Mouse (Mus musculus) liver, embryonic 13.5 days (tissue): Measurements from ENCODE around the gene Fads2. TPM values are rescaled to one million over a fixed set of nuclear protein-coding genes. Genes with fewer than 3 reads are reported as not detected.
A peak's percentile ranks its signal among the peaks of the same experiment; 100 is the strongest.

Source experiments
- ATAC-seq: fragments of 200-750 bp; cut with Nextera tagmentation; 2 replicates; pipeline ENCODE4 v1.8.0; 2017; ENCODE audit warnings: low read depth, mild to moderate bottlenecking, moderate number of reproducible peaks, moderate library complexity
- DNase-seq: peaks from one replicate; pipeline ENCODE4 v3.0.0; 2022
- H3K27ac ChIP-seq: fragments of 300-500 bp; sonication (generic); 2 replicates; pipeline ENCODE4 v1.5.1; 2015; ENCODE audit warnings: moderate library complexity, mild to moderate bottlenecking, inconsistent platforms
- H3K27me3 ChIP-seq: fragments of 300-500 bp; sonication (generic); 2 replicates; pipeline ENCODE4 v1.6.1; 2015; ENCODE audit warnings: mild to moderate bottlenecking, inconsistent platforms
- H3K36me3 ChIP-seq: fragments of 300-500 bp; sonication (generic); 2 replicates; pipeline ENCODE4 v1.6.1; 2015; ENCODE audit warnings: mild to moderate bottlenecking, inconsistent platforms
- H3K4me1 ChIP-seq: fragments of 300-500 bp; sonication (generic); replicated peaks from 2 replicates; pipeline ENCODE4 v1.6.1; 2015; ENCODE audit warnings: inconsistent platforms
- H3K4me2 ChIP-seq: fragments of 300-500 bp; sonication (generic); 2 replicates; pipeline ENCODE4 v1.6.1; 2015; ENCODE audit warnings: inconsistent platforms, mild to moderate bottlenecking, moderate library complexity
- H3K4me3 ChIP-seq: fragments of 300-500 bp; sonication (generic); replicated peaks from 2 replicates; pipeline ENCODE4 v1.5.1; 2015; ENCODE audit warnings: mild to moderate bottlenecking, inconsistent platforms
- H3K9ac ChIP-seq: fragments of 300-500 bp; sonication (generic); 2 replicates; pipeline ENCODE4 v1.6.1; 2015; ENCODE audit warnings: mild to moderate bottlenecking, inconsistent platforms
- H3K9me3 ChIP-seq: fragments of 300-500 bp; sonication (generic); replicated peaks from 2 replicates; pipeline ENCODE4 v1.6.1; 2016; ENCODE audit warnings: inconsistent platforms
- WGBS: fragments of 180-500 bp; shearing (Covaris S2); methylation state at CpG from one replicate; pipeline ENCODE4 v1.1.7; 2015; ENCODE audit not compliant: insufficient replicate concordance; 5-methylcytosine and 5-hydroxymethylcytosine counted together
- polyA plus RNA-seq: library from polyadenylated mRNA; unstranded; fragments of >200 nt; fragmentation: Nextera tagmentation; extraction: Ambion mirVana; gene quantifications from 2 replicates; pipeline ENCODE4 v1.2.1, GENCODE M21; 2015

Fads2 gene
- polyA plus RNA-seq, 1 experiment from 2014 or later, result 66.8 TPM

DNA sequence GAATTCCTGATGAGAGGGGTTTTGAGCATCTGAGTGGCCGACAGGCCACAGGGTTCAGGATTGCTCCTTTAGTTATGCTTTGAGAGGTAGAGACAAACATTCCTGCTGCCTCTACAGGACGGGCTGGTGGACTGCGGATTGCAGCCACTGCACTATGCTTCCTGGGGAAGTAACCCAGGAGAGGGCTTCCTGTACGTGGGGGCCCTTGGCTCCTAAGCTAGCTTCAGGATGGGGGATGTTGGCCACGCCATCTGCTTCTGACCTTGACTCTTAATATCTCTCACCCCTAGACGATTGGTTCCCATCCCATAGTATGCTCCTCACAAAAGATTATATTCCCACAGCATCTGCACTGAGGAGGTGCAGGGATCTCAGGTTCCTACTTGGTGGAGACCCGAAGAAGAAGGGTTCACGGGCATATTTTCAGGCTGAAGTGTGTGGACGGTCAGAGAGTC is 78.2 kb downstream of the Fads2 start:
- DNase-seq, result no peak

DNA sequence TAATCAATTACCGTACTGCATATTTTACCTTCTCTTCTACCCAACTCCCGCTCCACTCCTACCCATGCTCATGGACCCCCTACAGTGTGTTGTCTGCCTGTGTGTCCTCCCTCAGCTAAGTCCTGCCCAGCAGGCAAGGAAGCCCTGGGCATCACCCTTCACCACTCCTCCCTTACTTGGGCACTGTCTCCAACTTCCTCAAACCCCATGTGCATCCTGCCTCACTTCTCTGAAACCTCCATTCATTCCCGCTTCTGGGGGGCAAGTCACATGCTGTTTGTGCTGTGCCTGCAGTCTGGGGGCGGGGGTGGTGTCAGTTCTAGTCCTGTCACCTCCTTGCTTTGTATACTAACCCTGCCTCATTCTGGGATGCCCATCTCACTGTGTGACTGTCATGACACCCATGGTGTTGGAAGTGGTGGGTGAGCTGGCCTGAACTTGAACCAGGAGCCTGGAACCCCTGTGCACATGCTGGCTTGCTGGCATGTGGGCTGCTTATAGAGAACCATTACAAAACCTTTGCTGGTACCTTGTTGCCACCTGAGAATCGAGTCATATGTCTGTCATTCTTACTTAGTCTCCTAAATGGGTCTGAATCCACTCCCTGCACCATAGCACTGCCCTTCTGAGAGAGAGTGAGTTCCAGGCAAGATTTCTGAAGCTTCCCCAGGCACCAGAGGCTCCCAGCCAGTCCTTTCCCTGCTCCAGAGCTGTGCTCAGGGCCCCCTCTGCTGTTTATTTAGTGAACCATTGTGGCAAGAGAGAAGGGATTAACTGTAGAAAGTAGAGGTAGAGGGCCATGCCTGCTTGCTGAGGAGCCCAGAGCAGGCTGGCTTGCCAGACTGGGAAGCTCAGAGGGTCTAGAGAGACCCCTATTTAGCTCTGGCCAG is 78.9 kb downstream of the Fads2 start:
- ATAC-seq, result no peak
- no peaks in the 10 kb centered on the region for H3K27me3 ChIP-seq
- WGBS, result 75% methylated on average over 5 of the region's 5 CpGs
- H3K9ac ChIP-seq, result peak overlapping the region; percentile 41; the same call in 1 of the 2 replicates
- H3K9me3 ChIP-seq, result no peaks in the 10 kb centered on the region
- peaks cover 86% of the 10 kb centered on the region for H3K4me1 ChIP-seq
- H3K4me2 ChIP-seq, result peak overlapping the region; percentile 25
- peak overlapping the region; percentile 58 for H3K27ac ChIP-seq
- peaks cover 94% of the 10 kb centered on the region for H3K36me3 ChIP-seq
- DNase-seq, result no peak
- H3K4me3 ChIP-seq, result 0 out of 2 replicates have a peak overlapping the region, but pooled peaks have one; percentile 3

More for the DNA sequence above, 78.2 kb downstream of the Fads2 start:
- no peaks in the 10 kb centered on the region for H3K27me3 ChIP-seq
- H3K9me3 ChIP-seq, result no peaks in the 10 kb centered on the region
- H3K36me3 ChIP-seq, result peaks cover 98% of the 10 kb centered on the region
- peak overlapping the region; percentile 41; the same call in 1 of the 2 replicates for H3K9ac ChIP-seq
- 45% methylated on average over 9 of the region's 9 CpGs for whole genome bisulfite sequencing
- ATAC-seq, result no peak
- 0 out of 2 replicates have a peak overlapping the region, but pooled peaks have one; percentile 3 for H3K4me3 ChIP-seq
- H3K4me1 ChIP-seq, result peaks cover 83% of the 10 kb centered on the region
- H3K4me2 ChIP-seq, result peak overlapping the region; percentile 25
- peak overlapping the region; percentile 58 for H3K27ac ChIP-seq

DNA sequence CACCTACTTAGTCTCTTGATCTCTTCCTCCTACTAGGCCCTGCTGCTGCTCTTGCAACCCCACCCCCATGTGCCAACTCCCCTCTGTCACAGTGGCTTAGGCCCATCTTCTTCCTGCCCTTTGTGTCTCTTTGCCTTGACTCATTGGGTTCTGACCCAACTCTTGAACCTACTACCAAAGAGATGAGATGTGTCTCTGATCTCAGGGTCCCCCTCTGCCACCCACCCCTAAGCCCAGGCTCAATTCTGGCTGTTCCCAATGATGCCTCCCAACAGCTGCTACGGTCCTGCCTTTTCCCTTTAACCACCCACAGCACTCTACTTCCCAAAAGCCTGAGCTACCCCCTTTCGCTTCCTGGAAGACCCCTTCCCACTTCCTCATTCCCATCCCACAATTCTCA is 79.6 kb downstream of the Fads2 start:
- DNase-seq (no peak), ATAC-seq (no peak)
- no peaks in the 10 kb centered on the region for H3K27me3 ChIP-seq
- H3K27ac ChIP-seq, result peak overlapping the region; percentile 58
- peak overlapping the region; percentile 3; the same call in 1 of the 2 replicates for H3K9ac ChIP-seq
- peak overlapping the region; percentile 25 for H3K4me2 ChIP-seq
- H3K4me1 ChIP-seq, result peaks cover 93% of the 10 kb centered on the region
- no peak overlapping the region for H3K4me3 ChIP-seq
- WGBS, result 68% methylated on average over 2 of the region's 2 CpGs
- H3K36me3 ChIP-seq, result peaks cover 87% of the 10 kb centered on the region
- no peaks in the 10 kb centered on the region for H3K9me3 ChIP-seq

DNA sequence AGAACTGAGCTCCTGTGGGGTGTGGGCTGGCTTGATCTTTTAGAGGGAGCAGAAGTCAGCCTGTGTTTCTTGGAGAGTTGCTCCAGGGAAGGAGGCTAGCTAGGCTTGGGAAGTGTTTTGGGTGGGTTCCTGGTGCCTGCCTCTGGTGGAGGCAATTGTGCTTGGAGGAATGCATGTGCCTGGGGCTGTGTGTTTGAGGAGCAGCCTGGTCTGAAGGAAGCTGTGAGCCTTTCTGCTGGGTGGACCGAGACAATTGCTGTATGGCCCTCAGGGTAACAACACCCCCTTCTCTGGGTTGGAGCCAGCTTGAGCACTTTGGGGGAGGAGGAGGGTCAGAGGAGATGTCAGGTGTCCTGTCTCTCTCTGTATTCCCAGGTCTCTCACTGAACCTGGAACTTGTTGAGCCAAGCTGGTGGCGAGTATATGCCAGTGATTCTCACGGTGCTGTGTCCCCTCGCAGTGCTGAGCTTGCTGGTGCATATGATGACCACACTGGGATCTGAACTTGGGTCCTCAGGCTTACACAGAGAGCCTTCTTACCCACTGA is 82.3 kb downstream of the Fads2 start:
- peaks cover 66% of the 10 kb centered on the region for H3K36me3 ChIP-seq

GRCm38 (mm10) chr19:10018527-10018818 is 83.1 kb downstream of the Fads2 start:
- Histone ChIP-seq H3K4me1 (peaks cover 91% of the 10 kb centered on the region), H3K4me2 (peak overlapping the region; percentile 98), H3K4me3 (peak overlapping the region; percentile 82), H3K36me3 (peaks cover 58% of the 10 kb centered on the region), H3K27ac (peak overlapping the region; percentile 99), H3K9ac (peak overlapping the region; percentile 95), H3K27me3 (no peaks in the 10 kb centered on the region), H3K9me3 (no peaks in the 10 kb centered on the region)
- 6% methylated on average over 3 of the region's 3 CpGs for WGBS
- no peak for ATAC-seq
- DNase-seq, result no peak

More for the DNA sequence above, 82.3 kb downstream of the Fads2 start:
- no peak for ATAC-seq
- Histone ChIP-seq H3K4me1 (peaks cover 91% of the 10 kb centered on the region), H3K9ac (peak overlapping the region; percentile 95), H3K27me3 (no peaks in the 10 kb centered on the region), H3K4me2 (peak overlapping the region; percentile 98), H3K4me3 (peak overlapping the region; percentile 82), H3K27ac (peak overlapping the region; percentile 65), H3K9me3 (no peaks in the 10 kb centered on the region)
- 72% methylated on average over 4 of the region's 4 CpGs for WGBS
- no peak for DNase-seq

- H3K36me3 ChIP-seq, result peaks cover 52% of the 10 kb centered on the region
- peak overlapping the region; percentile 95 for H3K9ac ChIP-seq
- no peaks in the 10 kb centered on the region for H3K9me3 ChIP-seq
- H3K27me3 ChIP-seq, result no peaks in the 10 kb centered on the region
- H3K4me3 ChIP-seq, result peak overlapping the region; percentile 82
- peak; percentile 96 for DNase-seq
- peak overlapping the region; percentile 98 for H3K4me2 ChIP-seq
- H3K4me1 ChIP-seq, result peaks cover 91% of the 10 kb centered on the region
- WGBS, result 4% methylated on average over 44 of the region's 44 CpGs
- ATAC-seq, result peak; percentile 80
- peak overlapping the region; percentile 99 for H3K27ac ChIP-seq
Measured at GRCm38 (mm10) chr19:10017637-10018526, 83.7 kb downstream of the Fads2 start.

DNA sequence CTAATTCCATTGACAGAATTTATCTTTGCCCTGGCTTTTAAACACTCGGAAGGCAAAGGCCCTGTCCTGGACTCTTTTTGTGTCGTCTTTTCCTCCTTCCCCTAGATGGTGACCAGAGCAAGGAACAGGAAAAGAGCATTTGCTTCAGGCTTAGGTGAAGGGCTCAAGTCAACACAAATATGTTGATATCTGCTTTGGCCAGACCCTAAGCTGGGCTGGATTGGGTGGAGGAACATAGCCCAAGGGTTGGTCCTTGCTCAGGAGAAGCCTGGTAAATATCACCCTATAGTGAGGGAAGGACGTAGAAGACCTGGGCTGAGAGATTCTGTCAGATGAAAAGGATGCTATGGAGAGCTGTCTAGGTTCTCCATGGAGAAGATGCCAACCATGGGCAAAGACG is 85.4 kb downstream of the Fads2 start:
- peak; percentile 44 for ATAC-seq
- Histone ChIP-seq H3K27ac (peak overlapping the region; percentile 99), H3K9ac (peak overlapping the region; percentile 95), H3K4me1 (peaks cover 90% of the 10 kb centered on the region), H3K27me3 (no peaks in the 10 kb centered on the region), H3K4me2 (peak overlapping the region; percentile 98), H3K9me3 (no peaks in the 10 kb centered on the region), H3K4me3 (peak overlapping the region; percentile 82), H3K36me3 (peaks cover 35% of the 10 kb centered on the region)
- peak; percentile 61 for DNase-seq
- 31% methylated on average over 4 of the region's 4 CpGs for WGBS

GRCm38 (mm10) chr19:10015442-10015841 is 86.1 kb downstream of the Fads2 start:
- ATAC-seq (no peak), DNase-seq (no peak)
- H3K4me2 ChIP-seq, result peak overlapping the region; percentile 98
- H3K36me3 ChIP-seq, result peaks cover 28% of the 10 kb centered on the region
- H3K4me3 ChIP-seq, result peak overlapping the region; percentile 82
- peak overlapping the region; percentile 99 for H3K27ac ChIP-seq
- H3K27me3 ChIP-seq, result no peaks in the 10 kb centered on the region
- WGBS, result 19% methylated on average over 4 of the region's 4 CpGs
- peaks cover 89% of the 10 kb centered on the region for H3K4me1 ChIP-seq
- no peaks in the 10 kb centered on the region for H3K9me3 ChIP-seq
- H3K9ac ChIP-seq, result peak overlapping the region; percentile 95

DNA sequence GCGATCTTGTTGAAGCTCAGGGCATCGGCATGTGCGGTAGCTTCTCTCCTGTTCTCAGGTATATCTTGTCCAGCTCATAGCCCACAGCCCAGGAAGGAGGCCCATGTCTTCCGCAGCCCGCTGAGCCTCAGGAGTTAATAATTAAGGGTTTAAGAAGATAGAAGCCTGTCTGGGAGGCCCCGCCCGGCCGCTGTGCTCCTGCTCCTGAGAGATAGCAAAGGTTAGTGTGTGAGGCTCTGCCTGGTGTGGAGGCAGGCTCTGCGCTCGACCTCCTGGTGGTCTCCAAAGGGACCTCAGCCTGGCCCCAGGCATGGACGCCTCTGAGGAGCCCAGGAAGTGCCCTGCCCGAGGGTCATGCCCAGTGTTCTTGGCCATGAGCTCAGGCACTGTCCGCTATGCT is 86.7 kb downstream of the Fads2 start:
- DNase-seq, result peak; percentile 90
- H3K9ac ChIP-seq, result peak overlapping the region; percentile 95

GRCm38 (mm10) chr19:10013913-10014312 is 87.6 kb downstream of the Fads2 start:
- Histone ChIP-seq H3K9ac (peak overlapping the region; percentile 95), H3K36me3 (peaks cover 14% of the 10 kb centered on the region), H3K27ac (peak overlapping the region; percentile 99), H3K4me1 (peaks cover 86% of the 10 kb centered on the region), H3K4me3 (peak overlapping the region; percentile 82), H3K27me3 (no peaks in the 10 kb centered on the region), H3K4me2 (peak overlapping the region; percentile 98), H3K9me3 (no peaks in the 10 kb centered on the region)
- ATAC-seq (peak; percentile 54), DNase-seq (peak; percentile 72)
- 11% methylated on average over 5 of the region's 5 CpGs for WGBS

More for the DNA sequence above, 86.7 kb downstream of the Fads2 start:
- H3K27me3 ChIP-seq, result no peaks in the 10 kb centered on the region
- H3K9me3 ChIP-seq, result no peaks in the 10 kb centered on the region
- peak overlapping the region; percentile 99 for H3K27ac ChIP-seq
- 19% methylated on average over 13 of the region's 13 CpGs for WGBS
- peak overlapping the region; percentile 82 for H3K4me3 ChIP-seq
- peak; percentile 81 for ATAC-seq
- H3K36me3 ChIP-seq, result peaks cover 23% of the 10 kb centered on the region
- peaks cover 91% of the 10 kb centered on the region for H3K4me1 ChIP-seq
- peak overlapping the region; percentile 98 for H3K4me2 ChIP-seq
